Mouse (Mus musculus): ENCODE measurements around the gene Ppfibp1.

DNA sequence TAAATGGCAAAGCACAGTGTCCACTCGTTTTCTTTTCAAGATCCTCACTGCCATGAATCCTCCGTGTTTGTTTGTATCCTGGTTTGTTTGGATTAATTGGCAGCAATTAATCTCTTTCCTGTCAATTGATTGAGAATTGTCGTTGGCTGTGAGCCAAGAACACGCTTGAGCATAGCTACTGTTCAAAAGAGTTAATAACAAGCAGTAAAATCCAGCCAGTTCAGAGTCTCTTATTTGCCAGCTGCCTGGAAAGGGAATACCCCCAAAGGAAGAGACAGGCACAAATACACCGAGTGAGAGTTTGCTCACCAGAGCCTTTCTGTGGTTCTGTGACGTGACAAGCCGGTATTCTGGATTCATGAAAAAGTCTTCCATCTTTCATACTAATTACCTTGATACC, 173.7 kb downstream of the Ppfibp1 start:
- no peak for TF ChIP-seq CTCF (IDR thresholded peaks at IDR 0.05; ENCODE audit: low read depth, low read length)
- no peak for TF ChIP-seq POLR2A (IDR thresholded peaks at IDR 0.05; ENCODE audit: insufficient read depth, low read length)
- TF ChIP-seq EP300 (IDR thresholded peaks at IDR 0.05; ENCODE audit: insufficient read depth, low read depth, low read length), result no peak
